Mouse (Mus musculus): ENCODE results near the gene Ptpn22. TPM values are rescaled to one million over a fixed set of nuclear protein-coding genes. Genes with fewer than 3 reads are reported as not detected.
"Not testable (repeated sequence)": the region's sequence is repeated elsewhere in the genome, so short reads cannot be mapped to it uniquely, and the experiment has no call there.

The Ptpn22 gene
- polyA plus RNA-seq, 1 experiment from 2014 or later, result 0.67 TPM

DNA sequence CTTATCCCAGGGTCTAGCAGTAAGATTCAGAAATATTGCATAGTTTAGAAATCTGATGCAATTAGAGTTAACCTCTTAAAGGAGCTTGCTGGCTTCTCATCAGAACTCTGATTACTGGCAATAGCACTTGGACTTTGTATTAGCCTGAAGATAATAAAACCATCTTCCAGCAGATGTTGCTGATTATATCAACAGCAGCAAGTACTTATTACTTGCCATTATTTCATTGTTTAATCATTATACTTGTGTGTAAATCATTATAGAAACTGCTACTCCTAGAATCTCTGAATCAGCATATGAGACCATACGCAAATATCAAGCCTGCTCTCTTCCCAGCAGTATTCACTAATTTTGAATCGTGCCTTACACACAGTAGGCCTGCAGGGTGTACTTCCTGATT lies 25.6 kb upstream of the Ptpn22 start:
- no peak for ATAC-seq (ENCODE audit: insufficient number of reproducible peaks, insufficient read depth, low FRiP score, low read depth)
- Histone ChIP-seq H3K27ac (ENCODE audit: low read length) (no peak overlapping the region), H3K36me3 (ENCODE audit: control insufficient read depth, insufficient read depth, low read length) (no peaks in the 10 kb centered on the region), H3K4me1 (ENCODE audit: control insufficient read depth, insufficient read depth, low read length) (no peaks in the 10 kb centered on the region), H3K9ac (replicated peaks; ENCODE audit: low read depth, low read length) (no peak overlapping the region), H3K4me2 (replicated peaks; ENCODE audit: low read depth, low read length) (no peak overlapping the region), H3K9me3 (ENCODE audit: control insufficient read depth, low read depth, low read length) (no peaks in the 10 kb centered on the region), H3K4me3 (ENCODE audit: low read depth, low read length) (no peak overlapping the region), H3K27me3 (ENCODE audit: control insufficient read depth, insufficient read depth, low read length) (no peaks in the 10 kb centered on the region)
- 89% methylated on average over 2 of the region's 2 CpGs for WGBS

DNA sequence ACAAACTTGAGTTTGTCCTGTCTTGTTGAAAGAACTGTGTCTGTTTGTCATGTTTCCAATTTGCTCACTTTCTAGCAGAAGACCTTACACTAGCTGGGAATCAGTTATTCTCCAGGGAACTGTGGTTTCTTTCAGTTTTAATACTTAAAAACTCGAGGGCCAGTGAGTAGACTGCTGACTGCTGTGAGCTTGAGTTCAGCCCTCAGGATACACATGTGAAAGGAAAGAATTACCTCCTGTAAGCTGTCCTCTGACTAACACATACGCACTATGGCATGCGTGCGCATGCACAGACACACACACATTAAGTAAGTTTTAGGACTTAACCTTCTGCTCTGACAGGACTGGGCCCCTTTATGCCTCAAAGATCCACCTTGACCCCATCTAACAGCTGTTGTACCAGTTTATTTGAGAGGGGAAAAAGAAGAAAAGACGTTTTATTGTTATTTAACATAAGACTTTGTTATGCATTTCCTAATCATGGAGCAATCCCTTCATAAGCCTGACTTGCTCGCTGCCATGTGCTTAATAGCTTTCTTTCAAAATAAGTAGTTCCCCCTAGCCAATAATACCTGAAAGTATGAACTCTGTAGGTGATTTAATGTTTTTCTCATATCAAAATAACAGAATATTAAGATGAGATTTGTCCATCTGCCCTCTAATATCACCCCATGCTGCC lies 24.2 kb upstream of the Ptpn22 start:
- Histone ChIP-seq H3K27me3 (ENCODE audit: control insufficient read depth, insufficient read depth, low read length) (no peaks in the 10 kb centered on the region), H3K4me2 (replicated peaks; ENCODE audit: low read depth, low read length) (no peak overlapping the region), H3K9ac (replicated peaks; ENCODE audit: low read depth, low read length) (no peak overlapping the region), H3K27ac (ENCODE audit: low read length) (no peak overlapping the region), H3K36me3 (ENCODE audit: control insufficient read depth, insufficient read depth, low read length) (no peaks in the 10 kb centered on the region), H3K9me3 (ENCODE audit: control insufficient read depth, low read depth, low read length) (no peaks in the 10 kb centered on the region), H3K4me1 (ENCODE audit: control insufficient read depth, insufficient read depth, low read length) (no peaks in the 10 kb centered on the region), H3K4me3 (ENCODE audit: low read depth, low read length) (no peak overlapping the region)
- no peak for ATAC-seq (ENCODE audit: insufficient number of reproducible peaks, insufficient read depth, low FRiP score, low read depth)
- WGBS, result 76% methylated on average over 6 of the region's 6 CpGs

DNA sequence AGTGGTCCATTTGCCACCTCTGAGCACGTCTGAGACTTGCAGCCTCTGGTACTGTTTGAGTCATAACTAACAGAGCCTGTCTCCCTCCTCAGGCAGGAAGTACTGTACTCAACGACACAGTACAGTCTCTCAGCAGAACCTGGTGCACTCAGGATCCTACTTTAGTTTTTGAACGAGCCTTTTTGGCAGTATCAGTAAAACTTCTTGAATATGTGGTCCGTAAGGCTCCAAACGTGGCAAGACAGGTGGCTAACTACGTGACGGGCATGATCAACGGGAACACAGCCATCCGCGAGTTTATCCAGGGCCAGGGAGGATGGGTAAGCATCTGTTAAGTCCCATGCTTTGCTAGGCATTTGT lies 23.7 kb upstream of the Ptpn22 start:
- WGBS, result 75% methylated on average over 10 of the region's 10 CpGs

DNA sequence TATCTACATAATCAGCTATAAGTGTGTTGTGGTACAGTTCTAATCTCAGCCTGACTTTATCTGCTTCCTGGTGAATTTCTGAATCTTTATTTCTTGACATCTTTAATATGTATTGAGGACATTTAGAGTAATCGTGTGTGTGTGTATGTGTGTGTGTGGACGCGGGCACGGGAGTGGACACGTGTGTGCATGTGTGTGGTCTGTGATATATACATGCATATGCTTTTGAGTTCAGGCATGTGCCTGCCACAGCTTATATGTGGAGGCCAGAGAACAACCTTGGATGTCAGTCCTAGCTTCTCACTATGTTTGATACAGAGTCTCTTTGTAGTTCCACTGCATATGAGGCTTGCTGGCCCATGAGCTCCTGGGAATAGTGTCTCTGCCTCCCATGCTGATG lies 23.1 kb upstream of the Ptpn22 start:
- Histone ChIP-seq H3K36me3 (ENCODE audit: control insufficient read depth, insufficient read depth, low read length) (no peaks in the 10 kb centered on the region), H3K4me2 (replicated peaks; ENCODE audit: low read depth, low read length) (no peak overlapping the region), H3K4me1 (ENCODE audit: control insufficient read depth, insufficient read depth, low read length) (no peaks in the 10 kb centered on the region), H3K9me3 (ENCODE audit: control insufficient read depth, low read depth, low read length) (no peaks in the 10 kb centered on the region), H3K27me3 (ENCODE audit: control insufficient read depth, insufficient read depth, low read length) (no peaks in the 10 kb centered on the region), H3K4me3 (ENCODE audit: low read depth, low read length) (no peak overlapping the region), H3K27ac (ENCODE audit: low read length) (no peak overlapping the region), H3K9ac (replicated peaks; ENCODE audit: low read depth, low read length) (no peak overlapping the region)
- ATAC-seq (ENCODE audit: insufficient number of reproducible peaks, insufficient read depth, low FRiP score, low read depth), result no peak
- WGBS, result 95% methylated on average over 5 of the region's 5 CpGs

More for the DNA sequence above, 23.7 kb upstream of the Ptpn22 start:
- no peak for ATAC-seq (ENCODE audit: insufficient number of reproducible peaks, insufficient read depth, low FRiP score, low read depth)
- Histone ChIP-seq H3K36me3 (ENCODE audit: control insufficient read depth, insufficient read depth, low read length) (no peaks in the 10 kb centered on the region), H3K4me3 (ENCODE audit: low read depth, low read length) (no peak overlapping the region), H3K9ac (replicated peaks; ENCODE audit: low read depth, low read length) (no peak overlapping the region), H3K4me1 (ENCODE audit: control insufficient read depth, insufficient read depth, low read length) (no peaks in the 10 kb centered on the region), H3K27me3 (ENCODE audit: control insufficient read depth, insufficient read depth, low read length) (no peaks in the 10 kb centered on the region), H3K9me3 (ENCODE audit: control insufficient read depth, low read depth, low read length) (no peaks in the 10 kb centered on the region), H3K4me2 (replicated peaks; ENCODE audit: low read depth, low read length) (no peak overlapping the region), H3K27ac (ENCODE audit: low read length) (no peak overlapping the region)

DNA sequence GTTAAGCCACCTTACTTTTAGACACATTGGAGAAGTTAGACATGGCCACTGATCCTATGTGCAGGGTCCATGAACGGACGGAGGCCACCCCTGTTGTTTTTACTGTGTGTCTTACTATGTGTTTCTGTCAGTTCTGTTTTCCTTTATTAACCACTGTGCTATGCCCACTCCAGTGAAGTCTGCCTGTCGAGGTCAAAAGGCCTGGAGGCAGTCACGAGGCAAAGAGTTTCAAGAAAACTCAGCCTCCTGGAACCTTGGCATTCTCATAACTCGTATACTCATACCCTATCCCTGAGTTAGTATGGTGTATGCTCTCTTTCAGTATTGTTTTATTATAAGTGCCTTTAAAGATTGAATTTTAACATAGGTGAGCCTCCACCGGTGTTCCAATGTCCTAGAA lies 19.9 kb upstream of the Ptpn22 start:
- Histone ChIP-seq H3K9me3 (ENCODE audit: control insufficient read depth, low read depth, low read length) (no peaks in the 10 kb centered on the region), H3K9ac (replicated peaks; ENCODE audit: low read depth, low read length) (no peak overlapping the region), H3K4me3 (ENCODE audit: low read depth, low read length) (no peak overlapping the region), H3K27ac (ENCODE audit: low read length) (no peak overlapping the region), H3K27me3 (ENCODE audit: control insufficient read depth, insufficient read depth, low read length) (no peaks in the 10 kb centered on the region), H3K36me3 (ENCODE audit: control insufficient read depth, insufficient read depth, low read length) (no peaks in the 10 kb centered on the region), H3K4me1 (ENCODE audit: control insufficient read depth, insufficient read depth, low read length) (no peaks in the 10 kb centered on the region), H3K4me2 (replicated peaks; ENCODE audit: low read depth, low read length) (no peak overlapping the region)
- ATAC-seq (ENCODE audit: insufficient number of reproducible peaks, insufficient read depth, low FRiP score, low read depth), result no peak
- 86% methylated on average over 6 of the region's 6 CpGs for WGBS

DNA sequence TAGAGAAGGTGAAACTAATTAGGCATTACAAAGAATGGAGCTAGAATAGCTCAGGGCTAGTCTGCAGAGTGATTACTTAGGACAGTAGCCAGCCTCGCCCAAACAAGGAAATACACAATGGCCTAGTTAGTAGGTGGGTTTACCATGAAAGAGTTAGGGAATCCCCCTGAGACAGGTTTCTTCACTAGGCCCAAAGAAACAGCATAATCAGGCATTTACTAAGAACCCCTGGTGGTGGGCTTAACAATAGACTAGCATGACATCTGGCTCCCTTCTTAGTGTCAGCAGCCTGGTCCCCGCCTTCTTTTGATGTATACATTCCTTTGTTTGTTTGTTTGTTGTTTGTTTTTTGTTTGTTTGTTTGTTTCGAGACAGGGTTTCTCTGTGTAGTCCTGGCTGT lies 19.4 kb upstream of the Ptpn22 start:
- not testable (repeated sequence) for H3K36me3 ChIP-seq (ENCODE audit: control insufficient read depth, insufficient read depth, low read length); ATAC-seq (ENCODE audit: insufficient number of reproducible peaks, insufficient read depth, low FRiP score, low read depth); H3K4me3 ChIP-seq (ENCODE audit: low read depth, low read length); H3K27ac ChIP-seq (ENCODE audit: low read length); H3K4me1 ChIP-seq (ENCODE audit: control insufficient read depth, insufficient read depth, low read length); H3K9ac ChIP-seq (replicated peaks; ENCODE audit: low read depth, low read length); H3K4me2 ChIP-seq (replicated peaks; ENCODE audit: low read depth, low read length); H3K27me3 ChIP-seq (ENCODE audit: control insufficient read depth, insufficient read depth, low read length); H3K9me3 ChIP-seq (ENCODE audit: control insufficient read depth, low read depth, low read length)
- WGBS, result 88% methylated on average over 3 of the region's 3 CpGs

DNA sequence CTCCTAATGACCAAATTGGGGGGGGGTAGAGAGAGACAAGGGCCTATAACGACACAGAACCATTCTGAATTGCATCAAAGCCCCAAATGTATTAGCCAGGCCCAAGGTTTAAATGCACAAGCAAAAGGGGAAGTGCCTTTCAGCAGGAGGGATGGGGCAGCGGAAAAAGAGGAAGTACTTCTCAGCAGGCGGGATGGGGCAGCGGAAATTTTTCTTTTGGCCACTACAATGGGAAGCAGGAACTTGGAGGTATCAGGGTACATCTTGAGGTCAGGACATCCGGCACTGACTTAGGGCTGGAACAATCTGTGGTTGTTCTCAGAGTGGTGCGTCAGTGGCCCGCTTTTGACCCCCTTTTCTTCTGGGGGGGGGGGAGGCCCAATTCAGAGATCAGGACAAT lies 18.6 kb upstream of the Ptpn22 start:
- H3K27me3 ChIP-seq (ENCODE audit: control insufficient read depth, insufficient read depth, low read length); H3K4me1 ChIP-seq (ENCODE audit: control insufficient read depth, insufficient read depth, low read length); ATAC-seq (ENCODE audit: insufficient number of reproducible peaks, insufficient read depth, low FRiP score, low read depth): not testable (repeated sequence)

DNA sequence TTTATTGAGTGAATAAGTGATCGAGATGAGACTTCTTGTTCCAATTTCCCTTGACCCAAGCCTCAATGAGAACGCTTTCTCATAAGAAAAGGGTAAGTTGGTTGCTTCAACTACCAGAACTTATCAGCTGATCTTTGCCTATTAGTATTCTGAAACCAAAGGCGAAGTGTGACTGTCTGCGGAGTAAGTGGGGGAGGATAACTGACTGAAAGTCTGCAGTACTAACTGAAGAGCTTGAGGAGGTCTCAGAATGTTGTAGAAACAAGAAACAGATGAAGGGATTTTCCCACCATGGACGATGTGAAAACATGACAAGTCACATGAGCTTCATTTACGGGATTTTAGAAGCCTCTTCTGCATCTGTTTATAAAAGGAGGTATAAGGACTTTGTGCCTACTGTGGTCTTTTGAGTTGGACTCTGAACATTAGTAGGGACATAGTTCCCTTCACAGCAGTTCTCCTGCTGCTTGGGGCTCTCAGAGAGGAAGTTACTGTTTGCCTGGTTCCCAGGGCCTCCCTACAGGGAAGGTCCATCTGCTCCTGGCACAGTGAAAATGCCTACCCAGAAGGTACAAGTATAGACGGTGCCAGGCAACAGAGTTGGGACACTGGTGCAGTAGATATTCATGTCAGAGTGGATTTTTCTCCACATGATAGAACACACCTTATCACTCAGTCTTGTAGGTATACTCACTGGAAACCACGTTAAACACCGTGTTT lies 8.8 kb upstream of the Ptpn22 start:
- Histone ChIP-seq H3K9me3 (ENCODE audit: control insufficient read depth, low read depth, low read length) (no peaks in the 10 kb centered on the region), H3K27ac (ENCODE audit: low read length) (no peak overlapping the region), H3K4me2 (replicated peaks; ENCODE audit: low read depth, low read length) (no peak overlapping the region), H3K9ac (replicated peaks; ENCODE audit: low read depth, low read length) (no peak overlapping the region), H3K4me3 (ENCODE audit: low read depth, low read length) (no peak overlapping the region), H3K27me3 (ENCODE audit: control insufficient read depth, insufficient read depth, low read length) (no peaks in the 10 kb centered on the region), H3K4me1 (ENCODE audit: control insufficient read depth, insufficient read depth, low read length) (no peaks in the 10 kb centered on the region), H3K36me3 (ENCODE audit: control insufficient read depth, insufficient read depth, low read length) (no peaks in the 10 kb centered on the region)
- WGBS, result 73% methylated on average over 9 of the region's 9 CpGs
- ATAC-seq (ENCODE audit: insufficient number of reproducible peaks, insufficient read depth, low FRiP score, low read depth), result no peak

More for the DNA sequence above, 18.6 kb upstream of the Ptpn22 start:
- 87% methylated on average over 7 of the region's 7 CpGs for WGBS
- H3K36me3 ChIP-seq (ENCODE audit: control insufficient read depth, insufficient read depth, low read length); H3K4me3 ChIP-seq (ENCODE audit: low read depth, low read length); H3K9me3 ChIP-seq (ENCODE audit: control insufficient read depth, low read depth, low read length); H3K27ac ChIP-seq (ENCODE audit: low read length); H3K9ac ChIP-seq (replicated peaks; ENCODE audit: low read depth, low read length); H3K4me2 ChIP-seq (replicated peaks; ENCODE audit: low read depth, low read length): not testable (repeated sequence)

DNA sequence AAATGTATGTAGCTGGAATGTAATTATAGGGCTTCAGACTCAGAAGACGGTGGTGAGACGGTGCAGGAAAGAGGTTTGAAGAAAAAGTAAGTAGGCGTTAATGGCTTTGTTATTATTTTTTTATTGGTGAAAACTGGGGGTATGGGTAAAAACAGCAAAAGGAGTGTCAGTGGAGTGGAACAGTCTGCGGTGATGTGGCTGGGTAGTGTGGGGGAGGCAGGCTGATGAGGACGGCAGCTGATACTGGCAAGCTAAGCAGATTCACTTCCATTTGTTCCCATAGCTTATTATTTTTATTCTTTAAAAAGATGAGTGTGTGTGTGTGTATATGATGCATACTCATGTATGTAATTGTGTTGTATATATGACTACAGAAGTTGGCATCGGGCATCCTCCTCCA lies 8.1 kb upstream of the Ptpn22 start:
- Histone ChIP-seq H3K9me3 (ENCODE audit: control insufficient read depth, low read depth, low read length) (no peaks in the 10 kb centered on the region), H3K36me3 (ENCODE audit: control insufficient read depth, insufficient read depth, low read length) (no peaks in the 10 kb centered on the region), H3K9ac (replicated peaks; ENCODE audit: low read depth, low read length) (no peak overlapping the region), H3K27me3 (ENCODE audit: control insufficient read depth, insufficient read depth, low read length) (no peaks in the 10 kb centered on the region), H3K4me3 (ENCODE audit: low read depth, low read length) (no peak overlapping the region), H3K4me1 (ENCODE audit: control insufficient read depth, insufficient read depth, low read length) (no peaks in the 10 kb centered on the region), H3K27ac (ENCODE audit: low read length) (no peak overlapping the region), H3K4me2 (replicated peaks; ENCODE audit: low read depth, low read length) (no peak overlapping the region)
- 94% methylated on average over 6 of the region's 6 CpGs for WGBS
- no peak for ATAC-seq (ENCODE audit: insufficient number of reproducible peaks, insufficient read depth, low FRiP score, low read depth)
